Mouse (Mus musculus) G1E (cell line): ENCODE measurements around the gene Fbxo6. TPM values are rescaled to one million over a fixed set of nuclear protein-coding genes. Genes with fewer than 3 reads are reported as not detected.
A peak's percentile ranks its signal among the peaks of the same experiment; 100 is the strongest.

Experiments used
- ATAC-seq: 2 replicates; pipeline ENCODE4 v1.8.0; 2016; ENCODE audit warnings: mild to moderate bottlenecking; ENCODE audit not compliant: insufficient number of reproducible peaks, poor library complexity, low FRiP score, severe bottlenecking; ENCODE audit errors: extremely low read depth
- DNase-seq: peaks from one replicate; pipeline ENCODE4 v3.0.0; 2012; ENCODE audit warnings: low spot score
- H3K27me3 ChIP-seq: 2 replicates; pipeline ENCODE4 v1.6.1; 2012; ENCODE audit warnings: mild to moderate bottlenecking, low read length, inconsistent platforms; ENCODE audit not compliant: insufficient read depth
- H3K36me3 ChIP-seq: replicated peaks from 2 replicates; pipeline ENCODE3; 2012; ENCODE audit warnings: mild to moderate bottlenecking, inconsistent platforms
- H3K4me1 ChIP-seq: 2 replicates; pipeline ENCODE4 v1.6.1; 2012; ENCODE audit warnings: low read depth, low read length, inconsistent platforms, mixed read lengths; ENCODE audit not compliant: insufficient read depth
- H3K4me3 ChIP-seq: 2 replicates; pipeline ENCODE4 v1.5.1; 2012; ENCODE audit warnings: low read depth, mild to moderate bottlenecking, inconsistent platforms, low read length, moderate library complexity, mixed read lengths
- H3K9me3 ChIP-seq: replicated peaks from 2 replicates; pipeline ENCODE4 v1.6.1; 2012; ENCODE audit warnings: inconsistent platforms
- CTCF ChIP-seq: IDR thresholded peaks from 2 replicates; pipeline ENCODE4 v1.5.1; 2012; ENCODE audit warnings: low read depth, low read length, inconsistent platforms, mixed read lengths
- GATA1 ChIP-seq: IDR thresholded peaks from 2 replicates; pipeline ENCODE4 v1.6.1; 2012; ENCODE audit warnings: borderline replicate concordance, low read length, inconsistent platforms, mixed read lengths
- GATA2 ChIP-seq: IDR thresholded peaks from 2 replicates; pipeline ENCODE4 v1.6.1; 2012; ENCODE audit warnings: low read depth, low read length, inconsistent platforms, borderline replicate concordance
- POLR2AphosphoS5 ChIP-seq: IDR thresholded peaks from 2 replicates; pipeline ENCODE4 v1.6.1; 2012; ENCODE audit warnings: low read depth, low read length, inconsistent platforms; ENCODE audit not compliant: insufficient replicate concordance
- TAL1 ChIP-seq: conservative IDR thresholded peaks from 2 replicates; pipeline ENCODE4 v1.6.1; 2012; ENCODE audit warnings: low read depth, low read length, inconsistent platforms, mixed read lengths
- polyA plus RNA-seq: library from polyadenylated mRNA; stranded (reverse); fragments of >175 nt; gene quantifications from 2 replicates; pipeline ENCODE4 v1.2.3, GENCODE M21; 2012
- total RNA-seq, 2 experiments: library from RNA; stranded (forward) in 1 of 2; stranded (reverse) in 1 of 2; fragments of 200-1000 nt in 1 of 2; fragments of >200 nt in 1 of 2; fragmentation: Nextera tagmentation in 1 of 2; gene quantifications; 2 replicates each; pipeline ENCODE4 v1.2.3; 2014 to 2017

Fbxo6 gene
- total and polyA plus RNA-seq, 3 experiments, result 34.1 to 108 (median 57.1) TPM

- Histone ChIP-seq H3K4me3 (peak within 1 kb of the TSS; percentile 42; the same call in 1 of the 2 replicates), H3K9me3 (no peaks in the 10 kb centered on the region), H3K4me1 (peaks cover 20% of the 10 kb centered on the region), H3K36me3 (no peaks in the 10 kb centered on the region), H3K27me3 (peaks cover 56% of the 10 kb centered on the region)
- DNase-seq, result no peak
- no peak for TF ChIP-seq GATA1
- no peak for TF ChIP-seq GATA2
- no peak for TF ChIP-seq CTCF
- TF ChIP-seq TAL1, result no peak
- TF ChIP-seq POLR2AphosphoS5, result no peak
- no peak for ATAC-seq
Observed at GRCm38 (mm10) chr4:148130561-148131413, 21.2 kb downstream of the Fbxo6 start, which contains the start of gene Draxin. Gene Draxin, minus strand, starts transcription at chr4:148130698.

- DNase-seq (no peak), ATAC-seq (no peak)
- Histone ChIP-seq H3K36me3 (no peaks in the 10 kb centered on the region), H3K4me1 (peaks cover 18% of the 10 kb centered on the region), H3K9me3 (no peaks in the 10 kb centered on the region), H3K4me3 (peak within 1 kb of the TSS; percentile 42; the same call in 1 of the 2 replicates), H3K27me3 (peaks cover 61% of the 10 kb centered on the region)
- TF ChIP-seq POLR2AphosphoS5, result no peak
- TF ChIP-seq CTCF, result no peak
- no peak for TF ChIP-seq GATA2
- no peak for TF ChIP-seq TAL1
- TF ChIP-seq GATA1, result no peak
Observed at GRCm38 (mm10) chr4:148130133-148130532, 21.8 kb downstream of the Fbxo6 start, which contains the start of gene Mad2l2. Gene Mad2l2, plus strand, starts transcription at chr4:148130384.

- ATAC-seq, result no peak
- Histone ChIP-seq H3K4me1 (peaks cover 12% of the 10 kb centered on the region), H3K9me3 (no peaks in the 10 kb centered on the region), H3K36me3 (no peaks in the 10 kb centered on the region), H3K27me3 (peaks cover 56% of the 10 kb centered on the region), H3K4me3 (no peak overlapping the region)
- TF ChIP-seq CTCF (no peak), GATA1 (no peak), GATA2 (no peak), TAL1 (no peak)
- DNase-seq, result no peak
Observed at GRCm38 (mm10) chr4:148128672-148129071, 23.3 kb downstream of the Fbxo6 start.

GRCm38 (mm10) chr4:148128241-148128640 is 23.7 kb downstream of the Fbxo6 start:
- peaks cover 12% of the 10 kb centered on the region for H3K4me1 ChIP-seq
- no peak for DNase-seq

GRCm38 (mm10) chr4:148122694-148123066 is 29.3 kb downstream of the Fbxo6 start:
- H3K36me3 ChIP-seq, result no peaks in the 10 kb centered on the region
- H3K27me3 ChIP-seq, result peaks cover 12% of the 10 kb centered on the region
- H3K4me3 ChIP-seq, result no peak overlapping the region
- no peaks in the 10 kb centered on the region for H3K4me1 ChIP-seq
- TF ChIP-seq POLR2AphosphoS5 (no peak), CTCF (no peak), GATA2 (no peak), TAL1 (no peak), GATA1 (no peak)
- ATAC-seq (no peak), DNase-seq (no peak)
- no peaks in the 10 kb centered on the region for H3K9me3 ChIP-seq

More at GRCm38 (mm10) chr4:148128241-148128640, 23.7 kb downstream of the Fbxo6 start:
- no peak overlapping the region for H3K4me3 ChIP-seq
- TF ChIP-seq CTCF (no peak), GATA2 (no peak), TAL1 (no peak), POLR2AphosphoS5 (no peak), GATA1 (no peak)
- peaks cover 55% of the 10 kb centered on the region for H3K27me3 ChIP-seq
- H3K36me3 ChIP-seq, result no peaks in the 10 kb centered on the region
- no peaks in the 10 kb centered on the region for H3K9me3 ChIP-seq
- no peak for ATAC-seq

- no peak overlapping the region for H3K4me3 ChIP-seq
- TF ChIP-seq GATA2 (no peak), TAL1 (no peak), GATA1 (no peak), CTCF (no peak), POLR2AphosphoS5 (no peak)
- peaks cover 9% of the 10 kb centered on the region; the same call in 1 of the 2 replicates for H3K27me3 ChIP-seq
- DNase-seq, result no peak
- ATAC-seq, result no peak
- no peaks in the 10 kb centered on the region for H3K4me1 ChIP-seq
- no peaks in the 10 kb centered on the region for H3K36me3 ChIP-seq
- H3K9me3 ChIP-seq, result peaks cover 3% of the 10 kb centered on the region
Observed at GRCm38 (mm10) chr4:148121982-148122693, 29.8 kb downstream of the Fbxo6 start.
